Mouse (Mus musculus): ENCODE results near the gene Med20. TPM values are rescaled to one million over a fixed set of nuclear protein-coding genes. Genes with fewer than 3 reads are reported as not detected.

Gene Med20
- total and polyA plus RNA-seq, 2 experiments from 2014 or later, result 32.4 to 33.8 TPM

- no peaks in the 10 kb centered on the region for H3K9me3 ChIP-seq (ENCODE audit: low read length)
- ATAC-seq (ENCODE audit: low FRiP score) (no peak), DNase-seq (ENCODE audit: low spot score) (no peak)
- no peak for TF ChIP-seq CTCF (IDR thresholded peaks at IDR 0.05)
- H3K9ac ChIP-seq (replicated peaks; ENCODE audit: low read length, poor library complexity, severe bottlenecking), result no peak overlapping the region
- H3K4me3 ChIP-seq (ENCODE audit: low read depth, low read length), result no peak overlapping the region
- H3K4me1 ChIP-seq (ENCODE audit: insufficient read depth, low read length), result no peaks in the 10 kb centered on the region
- no peak overlapping the region for H3K4me2 ChIP-seq (ENCODE audit: low read depth, low read length, poor library complexity, severe bottlenecking)
- H3K27ac ChIP-seq (ENCODE audit: low read depth, low read length), result no peak overlapping the region
- no peaks in the 10 kb centered on the region for H3K27me3 ChIP-seq (ENCODE audit: insufficient read depth, low read length)
- H3K36me3 ChIP-seq (ENCODE audit: insufficient read depth, low read length), result peaks cover 53% of the 10 kb centered on the region
- 91% methylated on average over 11 of the region's 11 CpGs for WGBS
Observed at GRCm38 (mm10) chr17:47602289-47602688, 9.1 kb upstream of the Med20 start.

GRCm38 (mm10) chr17:47606220-47606619 is 5.2 kb upstream of the Med20 start:
- H3K4me1 ChIP-seq (ENCODE audit: insufficient read depth, low read length), result peaks cover 7% of the 10 kb centered on the region; the same call in 1 of the 2 replicates
- 76% methylated on average over 5 of the region's 5 CpGs for WGBS
- H3K27ac ChIP-seq (ENCODE audit: low read depth, low read length), result no peak overlapping the region
- ATAC-seq (ENCODE audit: low FRiP score) (no peak), DNase-seq (ENCODE audit: low spot score) (no peak)
- no peak overlapping the region for H3K4me2 ChIP-seq (ENCODE audit: low read depth, low read length, poor library complexity, severe bottlenecking)
- H3K4me3 ChIP-seq (ENCODE audit: low read depth, low read length), result no peak overlapping the region
- H3K27me3 ChIP-seq (ENCODE audit: insufficient read depth, low read length), result no peaks in the 10 kb centered on the region
- H3K9me3 ChIP-seq (ENCODE audit: low read length), result no peaks in the 10 kb centered on the region
- TF ChIP-seq CTCF (IDR thresholded peaks at IDR 0.05), result peak; percentile 57
- peaks cover 49% of the 10 kb centered on the region for H3K36me3 ChIP-seq (ENCODE audit: insufficient read depth, low read length)
- no peak overlapping the region for H3K9ac ChIP-seq (replicated peaks; ENCODE audit: low read length, poor library complexity, severe bottlenecking)

- TF ChIP-seq CTCF (IDR thresholded peaks at IDR 0.05), result no peak
- no peak overlapping the region for H3K27ac ChIP-seq (ENCODE audit: low read depth, low read length)
- no peak overlapping the region for H3K9ac ChIP-seq (replicated peaks; ENCODE audit: low read length, poor library complexity, severe bottlenecking)
- peaks cover 13% of the 10 kb centered on the region; the same call in 1 of the 2 replicates for H3K4me1 ChIP-seq (ENCODE audit: insufficient read depth, low read length)
- H3K27me3 ChIP-seq (ENCODE audit: insufficient read depth, low read length), result no peaks in the 10 kb centered on the region
- H3K9me3 ChIP-seq (ENCODE audit: low read length), result no peaks in the 10 kb centered on the region
- 92% methylated on average over 4 of the region's 4 CpGs for WGBS
- ATAC-seq (ENCODE audit: low FRiP score) (no peak), DNase-seq (ENCODE audit: low spot score) (no peak)
- no peak overlapping the region for H3K4me3 ChIP-seq (ENCODE audit: low read depth, low read length)
- H3K36me3 ChIP-seq (ENCODE audit: insufficient read depth, low read length), result peaks cover 31% of the 10 kb centered on the region
- no peak overlapping the region for H3K4me2 ChIP-seq (ENCODE audit: low read depth, low read length, poor library complexity, severe bottlenecking)
Observed at GRCm38 (mm10) chr17:47609182-47609581, 2.2 kb upstream of the Med20 start.

GRCm38 (mm10) chr17:47611661-47611982 is 240 bp downstream of the Med20 start:
- peak overlapping the region; percentile 81 for H3K4me3 ChIP-seq (ENCODE audit: low read depth, low read length)
- H3K27me3 ChIP-seq (ENCODE audit: insufficient read depth, low read length), result no peaks in the 10 kb centered on the region
- H3K4me2 ChIP-seq (ENCODE audit: low read depth, low read length, poor library complexity, severe bottlenecking), result peak overlapping the region; percentile 83
- no peak for DNase-seq (ENCODE audit: low spot score)
- H3K9ac ChIP-seq (replicated peaks; ENCODE audit: low read length, poor library complexity, severe bottlenecking), result peak overlapping the region; percentile 78
- H3K4me1 ChIP-seq (ENCODE audit: insufficient read depth, low read length), result peaks cover 13% of the 10 kb centered on the region; the same call in 1 of the 2 replicates
- TF ChIP-seq CTCF (IDR thresholded peaks at IDR 0.05), result no peak
- H3K36me3 ChIP-seq (ENCODE audit: insufficient read depth, low read length), result peaks cover 12% of the 10 kb centered on the region
- no peaks in the 10 kb centered on the region for H3K9me3 ChIP-seq (ENCODE audit: low read length)
- no peak; the same call in 1 of the 2 replicates for ATAC-seq (ENCODE audit: low FRiP score)
- peak overlapping the region; percentile 79 for H3K27ac ChIP-seq (ENCODE audit: low read depth, low read length)
- WGBS, result 0% methylated on average over 13 of the region's 13 CpGs

- H3K27me3 ChIP-seq (ENCODE audit: insufficient read depth, low read length), result no peaks in the 10 kb centered on the region
- no peak overlapping the region for H3K27ac ChIP-seq (ENCODE audit: low read depth, low read length)
- no peaks in the 10 kb centered on the region for H3K9me3 ChIP-seq (ENCODE audit: low read length)
- peak; percentile 53 for TF ChIP-seq CTCF (IDR thresholded peaks at IDR 0.05)
- H3K9ac ChIP-seq (replicated peaks; ENCODE audit: low read length, poor library complexity, severe bottlenecking), result no peak overlapping the region
- peaks cover 13% of the 10 kb centered on the region; the same call in 1 of the 2 replicates for H3K4me1 ChIP-seq (ENCODE audit: insufficient read depth, low read length)
- ATAC-seq (ENCODE audit: low FRiP score) (no peak), DNase-seq (ENCODE audit: low spot score) (no peak)
- peaks cover 10% of the 10 kb centered on the region for H3K36me3 ChIP-seq (ENCODE audit: insufficient read depth, low read length)
- 86% methylated on average over 1 of the region's 1 CpGs for WGBS
- H3K4me2 ChIP-seq (ENCODE audit: low read depth, low read length, poor library complexity, severe bottlenecking), result no peak overlapping the region
- no peak overlapping the region for H3K4me3 ChIP-seq (ENCODE audit: low read depth, low read length)
Observed at GRCm38 (mm10) chr17:47614018-47614417, 2.6 kb downstream of the Med20 start.

GRCm38 (mm10) chr17:47616119-47616518 is 4.7 kb downstream of the Med20 start:
- Histone ChIP-seq H3K4me2 (ENCODE audit: low read depth, low read length, poor library complexity, severe bottlenecking) (no peak overlapping the region), H3K4me3 (ENCODE audit: low read depth, low read length) (no peak overlapping the region), H3K27me3 (ENCODE audit: insufficient read depth, low read length) (no peaks in the 10 kb centered on the region), H3K4me1 (ENCODE audit: insufficient read depth, low read length) (peaks cover 6% of the 10 kb centered on the region; the same call in 1 of the 2 replicates), H3K9me3 (ENCODE audit: low read length) (no peaks in the 10 kb centered on the region), H3K27ac (ENCODE audit: low read depth, low read length) (no peak overlapping the region), H3K9ac (replicated peaks; ENCODE audit: low read length, poor library complexity, severe bottlenecking) (no peak overlapping the region), H3K36me3 (ENCODE audit: insufficient read depth, low read length) (peaks cover 12% of the 10 kb centered on the region)
- TF ChIP-seq CTCF (IDR thresholded peaks at IDR 0.05), result no peak
- 95% methylated on average over 8 of the region's 8 CpGs for WGBS
- ATAC-seq (ENCODE audit: low FRiP score), result no peak
- no peak for DNase-seq (ENCODE audit: low spot score)

Measured in midbrain, postnatal 0 days (tissue).